Mouse (Mus musculus): ENCODE data around the gene Tbxas1. TPM values are rescaled to one million over a fixed set of nuclear protein-coding genes. Genes with fewer than 3 reads are reported as not detected.

Gene Tbxas1
- total and polyA plus RNA-seq, 3 experiments, result not detected

- no peak overlapping the region for H3K27ac ChIP-seq (ENCODE audit: insufficient read depth, low read depth)
- no peak overlapping the region for H3K4me3 ChIP-seq (replicated peaks in 1 of 3; ENCODE audit: low read depth in 2 of 3, low read length in 2 of 3, poor library complexity in 1 of 3)
- in situ Hi-C loops (cut with MboI; ENCODE audit: low pct_ligation_motif_present, low pct_unique_long_range_greater_than_20kb, low sequenced_read_pairs) (no loop called here), dilution Hi-C loops (cut with MboI; ENCODE audit: extremely low pct_ligation_motif_present, extremely low pct_unique_long_range_greater_than_20kb, low sequenced_read_pairs) (no loop called here)
- H3K4me1 ChIP-seq (ENCODE audit: control insufficient read depth in 1 of 2, insufficient read depth in 2 of 2), result peaks cover 4 to 19% of the 10 kb centered on the region in 2 experiments; a peak in 2 of 4 replicates
- H3K27me3 ChIP-seq (replicated peaks), result no peaks in the 10 kb centered on the region
- no peak for DNase-seq (ENCODE audit: extremely low read depth)
- H3K9ac ChIP-seq (ENCODE audit: insufficient read depth, low read depth), result no peak overlapping the region
- H3K36me3 ChIP-seq (replicated peaks in 1 of 2; ENCODE audit: control insufficient read depth in 1 of 2, insufficient read depth in 1 of 2, low read length in 1 of 2), result no peaks in the 10 kb centered on the region
- no peaks in the 10 kb centered on the region for H3K9me3 ChIP-seq (replicated peaks; ENCODE audit: low read length)
- H3K79me2 ChIP-seq (replicated peaks; ENCODE audit: control insufficient read depth, extremely low read depth, insufficient read depth, poor library complexity, severe bottlenecking), result no peaks in the 10 kb centered on the region
- no peak overlapping the region for H3K4me2 ChIP-seq (ENCODE audit: insufficient read depth, low read depth, poor library complexity, severe bottlenecking)
- TF ChIP-seq SMC3 (IDR thresholded peaks at IDR 0.05; ENCODE audit: low read depth, low read length) (no peak), ZKSCAN1 (IDR thresholded peaks at IDR 0.05; ENCODE audit: borderline replicate concordance, low read depth, low read length) (no peak)
Observed at GRCm38 (mm10) chr6:38984626-38985025, 109.4 kb downstream of the Tbxas1 start.

- no peak for DNase-seq (ENCODE audit: extremely low read depth)
- Histone ChIP-seq H3K4me1 (ENCODE audit: control insufficient read depth in 1 of 2, insufficient read depth in 2 of 2) (peaks cover 4 to 19% of the 10 kb centered on the region in 2 experiments; a peak in 2 of 4 replicates), H3K27ac (ENCODE audit: insufficient read depth, low read depth) (no peak overlapping the region), H3K27me3 (replicated peaks) (no peaks in the 10 kb centered on the region), H3K4me2 (ENCODE audit: insufficient read depth, low read depth, poor library complexity, severe bottlenecking) (no peak overlapping the region), H3K79me2 (replicated peaks; ENCODE audit: control insufficient read depth, extremely low read depth, insufficient read depth, poor library complexity, severe bottlenecking) (no peaks in the 10 kb centered on the region), H3K9me3 (replicated peaks; ENCODE audit: low read length) (no peaks in the 10 kb centered on the region), H3K36me3 (replicated peaks in 1 of 2; ENCODE audit: control insufficient read depth in 1 of 2, insufficient read depth in 1 of 2, low read length in 1 of 2) (no peaks in the 10 kb centered on the region), H3K9ac (ENCODE audit: insufficient read depth, low read depth) (no peak overlapping the region), H3K4me3 (replicated peaks in 1 of 3; ENCODE audit: low read depth in 2 of 3, low read length in 2 of 3, poor library complexity in 1 of 3) (no peak overlapping the region)
- TF ChIP-seq CTCF (conservative IDR thresholded peaks at IDR 0.05 in 1 of 2, IDR thresholded peaks at IDR 0.05 in 1 of 2; ENCODE audit: low read depth in 2 of 2, low read length in 2 of 2) (no peak), MXI1 (IDR thresholded peaks at IDR 0.05; ENCODE audit: low read depth, low read length) (no peak), MEF2A (IDR thresholded peaks at IDR 0.05; ENCODE audit: borderline replicate concordance, low read depth, low read length) (no peak), MAZ (IDR thresholded peaks at IDR 0.05; ENCODE audit: low read depth, low read length) (no peak), IRF4 (IDR thresholded peaks at IDR 0.05; ENCODE audit: low read depth, low read length) (no peak), EP300 (IDR thresholded peaks at IDR 0.05; ENCODE audit: low read length) (no peak), KAT2A (IDR thresholded peaks at IDR 0.05; ENCODE audit: insufficient replicate concordance, low read length) (no peak), TBP (conservative IDR thresholded peaks at IDR 0.05; ENCODE audit: low read depth, low read length) (no peak)
- dilution Hi-C loops (cut with MboI; ENCODE audit: extremely low pct_ligation_motif_present, extremely low pct_unique_long_range_greater_than_20kb, low sequenced_read_pairs), result no loop called here
- in situ Hi-C loops (cut with MboI; ENCODE audit: low pct_ligation_motif_present, low pct_unique_long_range_greater_than_20kb, low sequenced_read_pairs), result no loop called here
Observed at GRCm38 (mm10) chr6:38986641-38987040, 111.4 kb downstream of the Tbxas1 start.

GRCm38 (mm10) chr6:38992016-38992415, 116.8 kb downstream of the Tbxas1 start:
- no peak overlapping the region for H3K9ac ChIP-seq (ENCODE audit: insufficient read depth, low read depth)
- no peak overlapping the region for H3K4me3 ChIP-seq (replicated peaks in 1 of 3; ENCODE audit: low read depth in 2 of 3, low read length in 2 of 3, poor library complexity in 1 of 3)
- no peaks in the 10 kb centered on the region for H3K27me3 ChIP-seq (replicated peaks)
- H3K36me3 ChIP-seq (replicated peaks in 1 of 2; ENCODE audit: control insufficient read depth in 1 of 2, insufficient read depth in 1 of 2, low read length in 1 of 2), result no peaks in the 10 kb centered on the region
- H3K27ac ChIP-seq (ENCODE audit: insufficient read depth, low read depth), result no peak overlapping the region
- H3K4me1 ChIP-seq (ENCODE audit: control insufficient read depth in 1 of 2, insufficient read depth in 2 of 2), result peaks cover 0 to 11% of the 10 kb centered on the region in 2 experiments; a peak in 2 of 4 replicates
- dilution Hi-C loops (cut with MboI; ENCODE audit: extremely low pct_ligation_motif_present, extremely low pct_unique_long_range_greater_than_20kb, low sequenced_read_pairs), result no loop called here
- H3K9me3 ChIP-seq (replicated peaks; ENCODE audit: low read length), result no peaks in the 10 kb centered on the region
- in situ Hi-C loops (cut with MboI; ENCODE audit: low pct_ligation_motif_present, low pct_unique_long_range_greater_than_20kb, low sequenced_read_pairs), result no loop called here
- H3K4me2 ChIP-seq (ENCODE audit: insufficient read depth, low read depth, poor library complexity, severe bottlenecking), result no peak overlapping the region
- DNase-seq (ENCODE audit: extremely low read depth), result no peak
- H3K79me2 ChIP-seq (replicated peaks; ENCODE audit: control insufficient read depth, extremely low read depth, insufficient read depth, poor library complexity, severe bottlenecking), result no peaks in the 10 kb centered on the region
- no peak for TF ChIP-seq NRF1 (IDR thresholded peaks at IDR 0.05; ENCODE audit: low read depth, low read length)
- TF ChIP-seq MAZ (IDR thresholded peaks at IDR 0.05; ENCODE audit: low read depth, low read length), result no peak
- no peak for TF ChIP-seq CHD1 (IDR thresholded peaks at IDR 0.05; ENCODE audit: low read depth, low read length)
- TF ChIP-seq CHD2 (IDR thresholded peaks at IDR 0.05; ENCODE audit: low read length), result no peak
- TF ChIP-seq GABPA (IDR thresholded peaks at IDR 0.05; ENCODE audit: insufficient replicate concordance, low read depth, low read length), result no peak
- no peak for TF ChIP-seq SIN3A (IDR thresholded peaks at IDR 0.05; ENCODE audit: low read length)
- TF ChIP-seq ZNF384 (IDR thresholded peaks at IDR 0.05; ENCODE audit: low read depth, low read length), result no peak
- TF ChIP-seq JUND (conservative IDR thresholded peaks at IDR 0.05; ENCODE audit: low read depth, low read length), result no peak
- no peak for TF ChIP-seq ELF1 (IDR thresholded peaks at IDR 0.05; ENCODE audit: low read depth, low read length)
- no peak for TF ChIP-seq UBTF (IDR thresholded peaks at IDR 0.05; ENCODE audit: low read depth, low read length)
- TF ChIP-seq SMC3 (IDR thresholded peaks at IDR 0.05; ENCODE audit: low read depth, low read length), result no peak
- no peak for TF ChIP-seq MEF2A (IDR thresholded peaks at IDR 0.05; ENCODE audit: borderline replicate concordance, low read depth, low read length)
- no peak for TF ChIP-seq PAX5 (IDR thresholded peaks at IDR 0.05; ENCODE audit: low read length)
- no peak for TF ChIP-seq RAD21 (IDR thresholded peaks at IDR 0.05; ENCODE audit: low read depth, low read length)

Measured in CH12.LX (cell line).